Mouse (Mus musculus): ENCODE measurements around the gene Ank3. TPM values are rescaled to one million over a fixed set of nuclear protein-coding genes. Genes with fewer than 3 reads are reported as not detected.

Ank3 gene
- total and polyA plus RNA-seq, 3 experiments: 3.2 to 6.7 TPM; not detected in 1

GRCm38 (mm10) chr10:69604609-69605008, 206.0 kb downstream of the Ank3 start:
- no peak overlapping the region for H3K27ac ChIP-seq (ENCODE audit: control insufficient read depth, low read depth, low read length)
- no peaks in the 10 kb centered on the region for H3K9me3 ChIP-seq (replicated peaks; ENCODE audit: insufficient read depth, low read length)
- no peaks in the 10 kb centered on the region for H3K4me1 ChIP-seq (ENCODE audit: control insufficient read depth in 1 of 2, insufficient read depth in 2 of 2, low read length in 2 of 2)
- no peak for TF ChIP-seq POLR2AphosphoS5 (IDR thresholded peaks at IDR 0.05; ENCODE audit: borderline replicate concordance, low read depth, low read length)
- TF ChIP-seq UBTF (IDR thresholded peaks at IDR 0.05; ENCODE audit: borderline replicate concordance, insufficient read depth, low read depth, low read length): no peak
- TF ChIP-seq MAZ (IDR thresholded peaks at IDR 0.05; ENCODE audit: low read depth, low read length): no peak
- TF ChIP-seq GATA1 (IDR thresholded peaks at IDR 0.05; ENCODE audit: low read depth, low read length): no peak
- H3K79me2 ChIP-seq (ENCODE audit: control insufficient read depth, insufficient read depth, low read length, poor library complexity): no peaks in the 10 kb centered on the region
- no peaks in the 10 kb centered on the region for H3K36me3 ChIP-seq (ENCODE audit: control insufficient read depth in 1 of 2, insufficient read depth in 2 of 2, low read length in 2 of 2)
- H3K27me3 ChIP-seq (ENCODE audit: control insufficient read depth in 1 of 2, insufficient read depth in 2 of 2, low read length in 2 of 2): no peaks in the 10 kb centered on the region
- no peak overlapping the region for H3K9ac ChIP-seq (ENCODE audit: control insufficient read depth, low read depth, low read length, poor library complexity, severe bottlenecking)
- DNase-seq (ENCODE audit: low read depth, low spot score): no peak
- no peak overlapping the region for H3K4me3 ChIP-seq (ENCODE audit: control insufficient read depth in 1 of 2, insufficient read depth in 1 of 2, low read depth in 2 of 2, low read length in 2 of 2)

DNA sequence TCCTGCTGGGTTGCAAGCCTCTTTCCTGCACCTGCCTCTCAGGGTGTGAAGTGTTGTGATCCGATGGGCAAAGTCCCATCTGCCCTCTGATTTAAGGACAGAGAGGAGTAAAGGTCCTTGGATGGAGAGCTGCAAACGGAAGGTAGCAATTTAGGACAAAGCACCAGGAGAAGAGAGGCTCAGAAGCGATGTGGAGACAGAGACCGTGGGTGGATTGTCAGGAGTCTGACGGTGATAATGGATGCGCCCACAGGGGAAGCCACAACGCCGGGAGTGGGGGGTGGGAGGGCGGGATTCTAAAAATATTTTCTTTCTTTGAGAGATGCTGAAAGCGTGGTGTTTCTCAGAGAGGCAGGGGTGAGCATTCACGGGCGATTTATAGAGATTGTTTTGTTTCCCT, 206.6 kb downstream of the Ank3 start:
- Histone ChIP-seq H3K4me1 (ENCODE audit: control insufficient read depth in 1 of 2, insufficient read depth in 2 of 2, low read length in 2 of 2) (no peaks in the 10 kb centered on the region), H3K9ac (ENCODE audit: control insufficient read depth, low read depth, low read length, poor library complexity, severe bottlenecking) (no peak overlapping the region), H3K27me3 (ENCODE audit: control insufficient read depth in 1 of 2, insufficient read depth in 2 of 2, low read length in 2 of 2) (no peaks in the 10 kb centered on the region), H3K9me3 (replicated peaks; ENCODE audit: insufficient read depth, low read length) (no peaks in the 10 kb centered on the region), H3K4me3 (ENCODE audit: control insufficient read depth in 1 of 2, insufficient read depth in 1 of 2, low read depth in 2 of 2, low read length in 2 of 2) (no peak overlapping the region), H3K36me3 (ENCODE audit: control insufficient read depth in 1 of 2, insufficient read depth in 2 of 2, low read length in 2 of 2) (no peaks in the 10 kb centered on the region), H3K27ac (ENCODE audit: control insufficient read depth, low read depth, low read length) (no peak overlapping the region), H3K79me2 (ENCODE audit: control insufficient read depth, insufficient read depth, low read length, poor library complexity) (no peaks in the 10 kb centered on the region)
- no peak for DNase-seq (ENCODE audit: low read depth, low spot score)
- TF ChIP-seq JUND (IDR thresholded peaks at IDR 0.05; ENCODE audit: low read depth, low read length): no peak
- TF ChIP-seq TAL1 (IDR thresholded peaks at IDR 0.05; ENCODE audit: low read length): no peak
- TF ChIP-seq RCOR1 (IDR thresholded peaks at IDR 0.05; ENCODE audit: low read depth, low read length): no peak
- no peak for TF ChIP-seq E2F4 (IDR thresholded peaks at IDR 0.05; ENCODE audit: borderline replicate concordance, low read depth, low read length)
- TF ChIP-seq CHD2 (IDR thresholded peaks at IDR 0.05; ENCODE audit: low read length): no peak
- TF ChIP-seq USF2 (IDR thresholded peaks at IDR 0.05; ENCODE audit: borderline replicate concordance in 1 of 2, insufficient read depth in 1 of 2, low read depth in 1 of 2, low read length in 2 of 2): no peak
- TF ChIP-seq UBTF (IDR thresholded peaks at IDR 0.05; ENCODE audit: borderline replicate concordance, insufficient read depth, low read depth, low read length): no peak
- TF ChIP-seq MEF2A (IDR thresholded peaks at IDR 0.05; ENCODE audit: extremely low read depth, insufficient replicate concordance, low read depth, low read length, poor library complexity, severe bottlenecking): no peak
- no peak for TF ChIP-seq MAFK (IDR thresholded peaks at IDR 0.05; ENCODE audit: borderline replicate concordance, low read depth, low read length)
- TF ChIP-seq ETS1 (IDR thresholded peaks at IDR 0.05; ENCODE audit: low read depth, low read length): no peak
- TF ChIP-seq POLR2A (IDR thresholded peaks at IDR 0.05; ENCODE audit: control insufficient read depth in 1 of 2, insufficient read depth in 1 of 2, low read depth in 1 of 2, low read length in 2 of 2, poor library complexity in 1 of 2): no peak

DNA sequence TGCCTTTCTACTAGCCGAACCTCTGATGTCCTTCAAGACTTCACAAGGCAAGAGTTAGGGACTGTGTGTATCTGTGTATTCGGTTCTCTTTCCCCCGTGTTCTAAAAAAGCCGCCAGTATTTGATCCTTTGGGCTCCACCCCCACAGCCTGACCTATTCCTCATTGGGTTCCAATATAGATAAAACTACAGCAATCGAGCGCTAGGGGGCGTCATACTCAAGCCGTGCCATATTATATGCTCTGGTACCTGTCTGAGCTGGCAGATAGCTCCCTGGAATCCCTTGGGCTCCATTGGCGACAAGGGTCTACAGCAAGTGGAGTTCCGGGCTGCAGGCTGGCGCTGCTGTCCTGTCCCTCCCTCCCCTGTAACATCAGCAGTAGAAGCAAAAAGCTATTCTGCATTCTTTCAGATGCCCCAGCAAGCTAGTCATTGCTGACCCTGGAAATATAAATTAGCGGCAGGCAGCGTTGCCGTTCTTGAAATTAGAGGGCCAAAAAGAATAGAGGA, 209.1 kb downstream of the Ank3 start:
- Histone ChIP-seq H3K4me3 (ENCODE audit: control insufficient read depth in 1 of 2, insufficient read depth in 1 of 2, low read depth in 2 of 2, low read length in 2 of 2) (no peak overlapping the region), H3K27me3 (ENCODE audit: control insufficient read depth in 1 of 2, insufficient read depth in 2 of 2, low read length in 2 of 2) (no peaks in the 10 kb centered on the region), H3K79me2 (ENCODE audit: control insufficient read depth, insufficient read depth, low read length, poor library complexity) (no peaks in the 10 kb centered on the region), H3K9me3 (replicated peaks; ENCODE audit: insufficient read depth, low read length) (no peaks in the 10 kb centered on the region), H3K27ac (ENCODE audit: control insufficient read depth, low read depth, low read length) (no peak overlapping the region), H3K4me1 (ENCODE audit: control insufficient read depth in 1 of 2, insufficient read depth in 2 of 2, low read length in 2 of 2) (no peaks in the 10 kb centered on the region), H3K36me3 (ENCODE audit: control insufficient read depth in 1 of 2, insufficient read depth in 2 of 2, low read length in 2 of 2) (no peaks in the 10 kb centered on the region), H3K9ac (ENCODE audit: control insufficient read depth, low read depth, low read length, poor library complexity, severe bottlenecking) (no peak overlapping the region)
- no peak for TF ChIP-seq ZC3H11A (IDR thresholded peaks at IDR 0.05; ENCODE audit: low read depth, low read length)
- no peak for DNase-seq (ENCODE audit: low read depth, low spot score)

Measured in MEL (cell line).